Mouse (Mus musculus) MEL (cell line): ENCODE measurements around the gene Tm4sf19. TPM values are rescaled to one million over a fixed set of nuclear protein-coding genes. Genes with fewer than 3 reads are reported as not detected.
A peak's percentile ranks its signal among the peaks of the same experiment; 100 is the strongest.

ENCODE experiments used
- DNase-seq: peaks from one replicate; pipeline ENCODE4 v3.0.0; 2011; ENCODE audit warnings: low read depth, low spot score
- H3K27ac ChIP-seq: 2 replicates; pipeline ENCODE4 v1.5.1; 2012; ENCODE audit warnings: low read depth, mild to moderate bottlenecking, control low read depth, low read length, moderate library complexity; ENCODE audit not compliant: control insufficient read depth
- H3K27me3 ChIP-seq, 2 experiments: fragments of 150-350 bp in 1 of 2; sonication (generic) in 1 of 2; 2 replicates each; pipeline ENCODE4 v1.6.1; 2012; ENCODE audit warnings: low read length in 2 of 2, mild to moderate bottlenecking in 2 of 2, improper control_type of control experiment in 1 of 2, moderate library complexity in 1 of 2; ENCODE audit not compliant: insufficient read depth in 2 of 2, control insufficient read depth in 1 of 2
- H3K36me3 ChIP-seq, 2 experiments: 2 replicates each; pipeline ENCODE4 v1.6.1; 2012 to 2014; ENCODE audit warnings: low read length in 2 of 2, improper control_type of control experiment in 1 of 2, inconsistent platforms in 1 of 2, mild to moderate bottlenecking in 1 of 2; ENCODE audit not compliant: insufficient read depth in 2 of 2, control insufficient read depth in 1 of 2
- H3K4me1 ChIP-seq, 2 experiments: fragments of 150-350 bp in 1 of 2; sonication (generic) in 1 of 2; 2 replicates each; pipeline ENCODE4 v1.6.1; 2012; ENCODE audit warnings: low read length in 2 of 2, improper control_type of control experiment in 1 of 2, mild to moderate bottlenecking in 1 of 2; ENCODE audit not compliant: insufficient read depth in 2 of 2, control insufficient read depth in 1 of 2
- H3K4me3 ChIP-seq, 2 experiments: fragments of 150-350 bp in 1 of 2; sonication (generic) in 1 of 2; 2 replicates each; pipeline ENCODE4 v1.5.1; 2012; ENCODE audit warnings: low read depth in 2 of 2, low read length in 2 of 2, mild to moderate bottlenecking in 2 of 2, moderate library complexity in 2 of 2, control low read depth in 1 of 2, improper control_type of control experiment in 1 of 2; ENCODE audit not compliant: control insufficient read depth in 1 of 2, insufficient read depth in 1 of 2
- H3K79me2 ChIP-seq: 2 replicates; pipeline ENCODE4 v1.6.1; 2012; ENCODE audit warnings: mild to moderate bottlenecking, low read length, moderate library complexity; ENCODE audit not compliant: control insufficient read depth, poor library complexity, insufficient read depth
- H3K9ac ChIP-seq: 2 replicates; pipeline ENCODE4 v1.6.1; 2012; ENCODE audit warnings: low read depth, mild to moderate bottlenecking, control low read depth, low read length, moderate library complexity; ENCODE audit not compliant: control insufficient read depth, poor library complexity, severe bottlenecking
- H3K9me3 ChIP-seq: fragments of 150-350 bp; sonication (generic); replicated peaks from 2 replicates; pipeline ENCODE4 v1.6.1; 2012; ENCODE audit warnings: mild to moderate bottlenecking, low read length, improper control_type of control experiment, moderate library complexity; ENCODE audit not compliant: insufficient read depth
- BHLHE40 ChIP-seq: IDR thresholded peaks from 2 replicates; pipeline ENCODE4 v1.6.1; 2012; ENCODE audit warnings: low read depth, mild to moderate bottlenecking, inconsistent platforms, low read length, improper control_type of control experiment, borderline replicate concordance
- CHD1 ChIP-seq: IDR thresholded peaks from 2 replicates; pipeline ENCODE4 v1.6.1; 2012; ENCODE audit warnings: low read depth, mild to moderate bottlenecking, inconsistent platforms, low read length, improper control_type of control experiment
- CTCF ChIP-seq, 3 experiments: IDR thresholded peaks in 2 of 3; conservative IDR thresholded peaks in 1 of 3; 2 replicates each; pipeline ENCODE4 v1.5.1; 2011 to 2012; ENCODE audit warnings: low read length in 3 of 3, low read depth in 2 of 3, mild to moderate bottlenecking in 2 of 3, improper control_type of control experiment in 1 of 3, inconsistent platforms in 1 of 3, mixed read lengths in 1 of 3, moderate library complexity in 1 of 3; ENCODE audit not compliant: control insufficient read depth in 1 of 3, insufficient read depth in 1 of 3, poor library complexity in 1 of 3, severe bottlenecking in 1 of 3
- ELF1 ChIP-seq: IDR thresholded peaks from 2 replicates; pipeline ENCODE4 v1.6.1; 2014; ENCODE audit warnings: low read depth, mild to moderate bottlenecking, inconsistent platforms, low read length, improper control_type of control experiment, moderate library complexity
- EP300 ChIP-seq, 2 experiments: IDR thresholded peaks; 2 replicates each; pipeline ENCODE4 v1.6.1; 2011; ENCODE audit warnings: improper control_type of control experiment in 2 of 2, low read length in 2 of 2, low read depth in 1 of 2, mild to moderate bottlenecking in 1 of 2
- ETS1 ChIP-seq: IDR thresholded peaks from 2 replicates; pipeline ENCODE4 v1.6.1; 2012; ENCODE audit warnings: low read depth, mild to moderate bottlenecking, inconsistent platforms, low read length, improper control_type of control experiment, moderate library complexity
- GABPA ChIP-seq: IDR thresholded peaks from 2 replicates; pipeline ENCODE4 v1.6.1; 2012; ENCODE audit warnings: low read depth, mild to moderate bottlenecking, inconsistent platforms, low read length, improper control_type of control experiment, moderate library complexity
- GATA1 ChIP-seq: IDR thresholded peaks from 2 replicates; pipeline ENCODE4 v1.6.1; 2011; ENCODE audit warnings: low read depth, low read length, improper control_type of control experiment
- HCFC1 ChIP-seq: IDR thresholded peaks from 2 replicates; pipeline ENCODE4 v1.6.1; 2012; ENCODE audit warnings: low read depth, mild to moderate bottlenecking, inconsistent platforms, low read length, improper control_type of control experiment, moderate library complexity
- JUND ChIP-seq: IDR thresholded peaks from 2 replicates; pipeline ENCODE4 v1.6.1; 2011; ENCODE audit warnings: low read depth, mild to moderate bottlenecking, improper control_type of control experiment, low read length
- MAX ChIP-seq: IDR thresholded peaks from 2 replicates; pipeline ENCODE4 v1.6.1; 2011; ENCODE audit warnings: low read length, improper control_type of control experiment
- MAZ ChIP-seq: IDR thresholded peaks from 2 replicates; pipeline ENCODE4 v1.6.1; 2012; ENCODE audit warnings: low read depth, mild to moderate bottlenecking, inconsistent platforms, low read length, improper control_type of control experiment
- MEF2A ChIP-seq: IDR thresholded peaks from 2 replicates; pipeline ENCODE4 v1.6.1; 2014; ENCODE audit warnings: low read depth, mild to moderate bottlenecking, inconsistent platforms, low read length, improper control_type of control experiment; ENCODE audit not compliant: poor library complexity, insufficient replicate concordance, severe bottlenecking; ENCODE audit errors: extremely low read depth
- MXI1 ChIP-seq: IDR thresholded peaks from 2 replicates; pipeline ENCODE4 v1.6.1; 2011; ENCODE audit warnings: mild to moderate bottlenecking, low read depth, low read length, improper control_type of control experiment
- MYC ChIP-seq: IDR thresholded peaks from 2 replicates; pipeline ENCODE4 v1.6.1; 2011; ENCODE audit warnings: low read depth, mild to moderate bottlenecking, low read length, improper control_type of control experiment, moderate library complexity
- NELFE ChIP-seq: IDR thresholded peaks from 2 replicates; pipeline ENCODE4 v1.6.1; 2011; ENCODE audit warnings: low read depth, low read length, improper control_type of control experiment
- NRF1 ChIP-seq: IDR thresholded peaks from 2 replicates; pipeline ENCODE4 v1.6.1; 2014; ENCODE audit warnings: low read depth, mild to moderate bottlenecking, inconsistent platforms, low read length, improper control_type of control experiment, moderate library complexity; ENCODE audit not compliant: poor library complexity, insufficient read depth, severe bottlenecking
- POLR2A ChIP-seq, 2 experiments: IDR thresholded peaks; 2 replicates each; pipeline ENCODE4 v1.6.1; 2011 to 2012; ENCODE audit warnings: low read length in 2 of 2, mild to moderate bottlenecking in 2 of 2, control low read depth in 1 of 2, improper control_type of control experiment in 1 of 2, low read depth in 1 of 2, moderate library complexity in 1 of 2; ENCODE audit not compliant: control insufficient read depth in 1 of 2, insufficient read depth in 1 of 2, poor library complexity in 1 of 2
- POLR2AphosphoS2 ChIP-seq: IDR thresholded peaks from 2 replicates; pipeline ENCODE4 v1.6.1; 2011; ENCODE audit warnings: low read length, improper control_type of control experiment
- POLR2AphosphoS5 ChIP-seq: IDR thresholded peaks from 2 replicates; pipeline ENCODE4 v1.6.1; 2012; ENCODE audit warnings: low read depth, borderline replicate concordance, mild to moderate bottlenecking, inconsistent platforms, low read length, moderate library complexity, mixed read lengths
- RAD21 ChIP-seq: IDR thresholded peaks from 2 replicates; pipeline ENCODE4 v1.6.1; 2011; ENCODE audit warnings: mild to moderate bottlenecking, low read depth, low read length, improper control_type of control experiment
- SIN3A ChIP-seq: IDR thresholded peaks from 2 replicates; pipeline ENCODE4 v1.6.1; 2012; ENCODE audit warnings: low read length, improper control_type of control experiment, inconsistent platforms
- SMC3 ChIP-seq: IDR thresholded peaks from 2 replicates; pipeline ENCODE4 v1.6.1; 2011; ENCODE audit warnings: low read depth, low read length, improper control_type of control experiment
- TAL1 ChIP-seq: IDR thresholded peaks from 2 replicates; pipeline ENCODE4 v1.6.1; 2012; ENCODE audit warnings: mild to moderate bottlenecking, inconsistent platforms, low read length, moderate library complexity, mixed read lengths
- TBP ChIP-seq: IDR thresholded peaks from 2 replicates; pipeline ENCODE4 v1.8.0; 2011; ENCODE audit warnings: low read depth, low read length, improper control_type of control experiment
- TCF12 ChIP-seq: IDR thresholded peaks from 2 replicates; pipeline ENCODE4 v1.6.1; 2014; ENCODE audit warnings: low read depth, mild to moderate bottlenecking, inconsistent platforms, low read length, improper control_type of control experiment, moderate library complexity
- USF2 ChIP-seq, 2 experiments: IDR thresholded peaks; 2 replicates each; pipeline ENCODE4 v1.6.1; 2011 to 2012; ENCODE audit warnings: improper control_type of control experiment in 2 of 2, low read length in 2 of 2, borderline replicate concordance in 1 of 2, inconsistent platforms in 1 of 2, low read depth in 1 of 2, mild to moderate bottlenecking in 1 of 2; ENCODE audit not compliant: insufficient read depth in 1 of 2
- ZMIZ1 ChIP-seq: IDR thresholded peaks from 2 replicates; pipeline ENCODE4 v1.6.1; 2012; ENCODE audit warnings: low read depth, mild to moderate bottlenecking, inconsistent platforms, low read length, improper control_type of control experiment, moderate library complexity
- polyA plus RNA-seq, 2 experiments: library from polyadenylated mRNA; stranded (reverse) in 1 of 2; unstranded in 1 of 2; fragments of >175 nt in 1 of 2; fragments of >200 nt in 1 of 2; gene quantifications; 2 replicates each; pipeline versions ENCODE4 v1.2.1 to v1.2.4; 2012; ENCODE audit warnings: low replicate concordance in 2 of 2, low read depth in 1 of 2; ENCODE audit not compliant: insufficient read length in 2 of 2, insufficient read depth in 1 of 2, missing spikeins in 1 of 2
- total RNA-seq: library from RNA; depleted of rRNA; stranded (reverse); fragments of 300-350 nt; gene quantifications from 2 replicates; pipeline ENCODE4 v1.2.3, GENCODE M21; 2012

Gene Tm4sf19
- total and polyA plus RNA-seq, 3 experiments: 0.06 TPM; not detected in 2

DNA sequence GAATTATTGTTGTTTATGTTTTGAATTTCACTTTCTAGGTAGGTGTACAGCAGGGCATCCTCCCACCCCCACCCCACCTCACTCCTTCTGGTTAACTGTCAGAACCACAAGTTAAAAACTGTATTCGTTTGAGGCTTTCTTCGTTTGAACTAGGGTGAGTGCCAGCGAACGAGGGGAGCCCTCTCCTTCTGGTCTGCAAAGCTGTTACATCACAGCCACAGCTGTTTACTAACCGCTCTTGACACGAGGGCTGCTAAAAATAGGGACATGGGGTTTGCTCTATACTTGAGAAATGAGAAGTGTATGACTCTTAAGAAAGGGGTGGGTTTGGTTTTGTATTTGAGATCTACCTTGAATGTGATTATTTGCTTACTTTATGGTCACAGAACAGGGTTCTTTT lies 33.8 kb downstream of the Tm4sf19 start:
- TF ChIP-seq MEF2A (peak; percentile 90; the same call in 1 of the 2 replicates), MYC (no peak), CTCF (IDR thresholded peaks at IDR 0.05 in 2 of 3, conservative IDR thresholded peaks at IDR 0.05 in 1 of 3; ENCODE audit: control insufficient read depth in 1 of 3, insufficient read depth in 1 of 3, low read depth in 2 of 3, low read length in 3 of 3, poor library complexity in 1 of 3, severe bottlenecking in 1 of 3) (no peak), HCFC1 (no peak), GATA1 (no peak), USF2 (IDR thresholded peaks at IDR 0.05; ENCODE audit: borderline replicate concordance in 1 of 2, insufficient read depth in 1 of 2, low read depth in 1 of 2, low read length in 2 of 2) (no peak), SMC3 (no peak), ZMIZ1 (no peak), POLR2AphosphoS2 (no peak), SIN3A (peak; percentile 85), JUND (no peak), BHLHE40 (peak; percentile 66; the same call in 1 of the 2 replicates), MAZ (no peak), NELFE (no peak), NRF1 (no peak), TCF12 (peak; percentile 44; the same call in 1 of the 2 replicates), POLR2AphosphoS5 (no peak), TAL1 (no peak), EP300 (IDR thresholded peaks at IDR 0.05; ENCODE audit: low read depth in 1 of 2, low read length in 2 of 2) (no peak; a peak in 1 of 4 replicates), MAX (peak; percentile 54; the same call in 1 of the 2 replicates), ETS1 (peak; percentile 96), TBP (no peak), CHD1 (no peak), GABPA (no peak), RAD21 (no peak), POLR2A (IDR thresholded peaks at IDR 0.05; ENCODE audit: control insufficient read depth in 1 of 2, insufficient read depth in 1 of 2, low read depth in 1 of 2, low read length in 2 of 2, poor library complexity in 1 of 2) (no peak), MXI1 (peak; percentile 91), ELF1 (no peak)
- H3K9me3 ChIP-seq: no peaks in the 10 kb centered on the region
- H3K27ac ChIP-seq: no peak overlapping the region
- H3K27me3 ChIP-seq: no peaks in the 10 kb centered on the region
- peak; percentile 43 for DNase-seq
- H3K4me1 ChIP-seq: peaks cover 20 to 21% of the 10 kb centered on the region in 2 experiments
- H3K9ac ChIP-seq: no peak overlapping the region
- peaks cover 0 to 37% of the 10 kb centered on the region in 2 experiments; a peak in 3 of 4 replicates for H3K36me3 ChIP-seq
- peaks cover 19% of the 10 kb centered on the region for H3K79me2 ChIP-seq
- no peak overlapping the region for H3K4me3 ChIP-seq
